Mouse (Mus musculus): ENCODE data around the gene Trafd1.
A peak's percentile ranks its signal among the peaks of the same experiment; 100 is the strongest.

Trafd1 gene

DNA sequence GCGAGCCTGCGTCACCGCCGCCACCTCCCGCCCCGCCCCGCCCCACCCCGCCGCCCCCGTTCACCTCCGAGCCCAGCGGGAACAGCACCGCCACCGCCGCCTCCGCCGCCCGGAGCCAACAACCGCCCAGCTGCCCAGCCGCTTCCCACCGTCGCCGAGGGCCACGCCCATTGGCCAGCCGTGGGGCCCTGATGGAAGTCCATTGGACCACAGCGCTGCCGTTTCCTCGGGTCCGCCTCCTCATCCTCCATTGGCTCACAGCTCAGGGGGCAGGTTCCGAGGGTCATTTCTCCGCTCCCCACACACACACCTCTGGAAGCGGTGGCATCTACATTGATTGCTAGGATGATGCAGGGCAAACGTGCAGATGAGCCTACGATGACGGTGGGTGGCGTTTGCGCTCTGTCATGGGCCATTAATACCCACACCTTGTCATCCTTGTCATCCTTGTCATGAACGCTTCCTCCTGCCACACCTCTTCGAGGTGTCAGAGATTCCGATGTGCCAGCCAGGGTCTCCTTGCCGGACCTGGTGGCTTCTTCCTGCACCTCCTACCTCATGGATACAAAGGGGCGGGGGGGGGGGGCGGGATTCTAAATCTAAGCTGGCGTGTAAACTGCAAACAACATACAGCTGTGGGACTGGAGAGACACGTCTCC, at the start of gene Trafd1:
Gene Trafd1, minus strand, starts transcription at position 172 of the 659 bp plus-strand sequence.
- peak; percentile 85 for DNase-seq (ENCODE audit: low spot score)

DNA sequence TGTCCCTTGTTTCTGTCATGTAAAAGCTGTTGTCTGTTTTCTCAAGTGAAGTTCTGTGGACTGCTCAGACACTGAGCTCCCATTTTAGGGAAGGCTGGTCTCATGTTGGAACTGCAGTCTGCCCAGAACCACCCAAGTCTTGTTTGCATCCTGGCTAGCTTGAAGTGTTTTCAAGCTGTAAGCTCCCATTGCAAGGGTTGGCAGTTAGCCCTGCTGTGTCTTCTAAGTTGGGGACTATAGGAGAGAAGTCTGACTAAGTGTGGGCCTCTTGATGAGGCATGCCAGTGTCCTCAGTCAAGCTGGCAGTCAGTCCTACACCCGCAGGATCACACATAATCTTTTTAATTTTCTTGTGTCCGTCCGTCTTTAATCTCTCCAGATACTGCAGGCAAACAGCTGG, 43.5 kb upstream of the Trafd1 start:
- no peak for DNase-seq (ENCODE audit: low spot score)

DNA sequence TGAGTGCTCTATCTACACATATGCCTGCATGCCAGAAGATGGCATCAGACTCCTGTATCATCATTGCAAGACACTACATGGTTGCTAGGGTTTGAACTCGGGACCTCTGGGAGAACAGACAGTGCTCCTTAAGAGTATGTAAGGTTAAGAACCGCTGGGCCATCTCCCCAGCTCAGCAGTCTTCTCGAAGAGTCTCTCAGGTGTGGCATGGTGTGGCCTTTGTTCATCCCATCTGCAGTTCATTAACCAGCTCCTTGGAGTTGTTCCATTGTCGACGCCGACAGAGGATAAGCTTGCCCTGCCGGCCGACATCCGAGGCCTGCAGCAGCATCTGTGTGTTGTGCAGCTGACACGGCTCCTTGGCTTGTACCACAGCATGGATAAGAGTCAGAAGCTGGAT, 37.9 kb upstream of the Trafd1 start:
- DNase-seq (ENCODE audit: low spot score) = no peak

DNA sequence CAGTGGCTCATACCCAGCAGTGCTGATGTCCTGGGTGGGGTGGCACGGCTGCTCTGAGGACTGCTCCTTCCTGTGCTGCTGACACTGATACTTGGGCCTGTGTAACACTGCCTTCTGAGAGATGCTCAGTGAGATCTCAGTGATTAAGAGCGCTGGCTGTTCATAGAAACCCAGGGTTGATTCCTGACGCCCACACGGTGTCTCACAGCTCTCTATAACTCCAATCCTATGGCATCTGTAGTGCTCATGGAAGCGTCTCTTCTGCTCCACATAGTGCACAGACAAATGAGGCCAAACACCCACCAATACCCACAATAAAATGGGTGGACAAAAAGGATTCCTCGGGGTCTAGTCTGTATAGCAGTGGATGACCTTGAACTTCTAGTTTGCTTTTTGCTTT, 37.4 kb upstream of the Trafd1 start:
- no peak for DNase-seq (ENCODE audit: low spot score)

DNA sequence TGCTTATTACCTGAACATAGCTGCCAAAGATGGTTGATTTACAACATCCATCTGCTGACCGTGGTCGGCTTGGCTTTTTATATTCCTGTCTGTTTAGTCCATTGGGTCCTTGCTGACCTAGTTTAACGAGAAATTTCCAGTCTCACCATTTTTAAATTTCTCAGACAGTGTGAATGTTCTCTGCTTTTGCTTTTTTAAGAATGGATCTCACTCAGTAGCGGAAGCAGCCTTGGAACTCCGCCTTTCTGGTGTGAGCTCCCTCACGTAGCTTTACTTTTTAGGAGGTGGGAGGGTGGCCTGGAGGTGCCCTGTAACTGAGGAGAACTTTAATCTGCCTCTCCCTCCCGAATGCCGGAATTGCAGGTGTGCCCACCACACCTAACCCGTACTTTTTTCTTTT, 35.3 kb upstream of the Trafd1 start:
- no peak for DNase-seq (ENCODE audit: low spot score)

DNA sequence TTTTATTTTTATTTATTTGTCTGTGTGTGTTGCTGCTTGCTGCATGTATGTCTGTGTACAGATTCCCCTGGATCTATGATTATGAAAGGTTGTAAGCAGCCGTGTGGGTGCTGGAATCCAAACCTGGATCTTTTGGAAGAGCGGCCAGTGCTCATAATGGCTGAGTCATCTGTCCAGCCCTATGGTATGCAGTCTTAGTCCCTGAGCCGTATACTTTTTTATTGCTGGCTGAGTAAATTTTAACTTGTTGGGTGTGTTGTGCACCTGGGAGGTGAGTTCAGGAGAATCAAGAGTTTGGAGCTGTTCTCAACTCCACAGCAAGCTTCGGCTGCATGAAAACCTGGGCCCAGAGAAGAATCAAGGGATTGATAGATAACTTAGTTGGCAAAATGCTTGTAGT, 25.5 kb upstream of the Trafd1 start:
- DNase-seq (ENCODE audit: low spot score) = no peak

DNA sequence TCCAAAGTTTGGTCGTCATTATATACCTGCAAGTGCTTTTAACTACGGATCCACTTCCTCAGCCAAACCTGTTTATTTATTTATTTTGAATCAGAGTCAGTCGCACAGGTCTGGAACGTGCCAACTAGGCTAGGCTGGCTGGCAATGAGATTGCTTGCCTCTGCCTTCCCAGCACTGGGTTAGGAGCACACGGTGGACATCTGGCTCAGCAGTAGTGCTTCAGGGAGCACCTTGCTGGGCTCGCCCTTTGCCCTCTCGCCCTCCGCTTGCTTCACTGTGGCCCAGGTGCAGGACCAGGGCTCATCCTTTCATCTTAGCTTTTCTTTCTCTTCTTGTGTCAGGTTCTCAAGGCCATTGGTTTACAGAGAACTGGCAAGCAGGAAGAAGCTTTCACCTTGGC, 22.4 kb upstream of the Trafd1 start:
- DNase-seq (ENCODE audit: low spot score) = no peak

DNA sequence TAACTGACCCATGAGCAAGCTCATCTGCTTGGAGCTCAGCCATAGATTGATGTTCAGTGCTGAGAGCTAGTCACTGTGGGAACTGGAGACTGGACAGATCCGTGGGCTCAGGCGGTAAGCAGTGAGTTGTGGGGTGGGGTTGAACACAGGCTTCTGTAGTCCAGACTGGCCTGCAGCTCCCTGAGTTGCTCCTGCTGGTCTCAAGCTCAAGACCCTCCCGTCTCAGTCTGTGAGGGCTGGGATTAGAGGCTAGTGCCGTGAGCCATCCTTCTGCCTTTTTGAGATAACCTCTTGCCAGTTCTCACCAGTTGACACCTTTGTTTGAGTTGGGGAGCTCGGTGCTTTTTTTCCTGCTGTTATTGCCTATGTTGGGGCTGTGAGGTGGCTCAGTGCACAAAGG, 15.4 kb upstream of the Trafd1 start:
- no peak for DNase-seq (ENCODE audit: low spot score)

DNA sequence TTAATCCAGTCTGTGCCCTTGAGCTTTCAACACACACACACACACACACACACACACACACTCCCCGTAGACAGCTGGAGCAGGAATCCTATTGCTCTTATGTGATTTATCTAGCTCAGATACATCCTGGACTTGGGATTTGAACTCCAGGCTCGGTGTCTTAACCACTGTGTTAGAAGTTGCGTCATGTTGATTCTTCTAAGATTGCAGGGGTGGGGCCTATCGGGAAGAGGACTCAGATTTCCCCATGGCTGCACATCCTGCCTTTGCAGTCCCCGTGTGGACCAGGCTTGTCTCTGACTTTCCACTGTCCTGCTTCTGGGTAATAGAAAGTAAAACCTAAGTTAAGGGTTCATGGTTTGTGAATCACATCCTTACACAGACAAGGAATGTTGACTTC, 14.6 kb upstream of the Trafd1 start:
- no peak for DNase-seq (ENCODE audit: low spot score)

DNA sequence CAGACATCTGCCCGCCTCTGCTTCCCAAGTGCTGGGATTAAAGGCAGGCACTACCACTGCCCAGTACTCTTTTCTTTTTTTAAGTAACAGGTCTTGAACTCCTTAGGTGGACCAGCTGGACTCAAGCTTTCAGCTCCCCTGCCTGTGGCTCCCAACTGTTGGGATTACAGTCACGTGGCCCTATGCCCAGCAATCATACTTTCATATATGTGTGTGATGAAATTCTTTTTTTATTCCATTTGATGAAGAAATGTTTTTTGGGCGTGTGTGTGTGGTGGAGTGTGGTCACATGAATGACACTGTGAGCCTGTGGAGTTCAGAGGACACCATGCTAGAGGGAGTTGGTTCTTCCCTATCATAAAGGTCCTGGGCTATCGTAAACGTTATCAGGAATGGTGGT, 14.1 kb upstream of the Trafd1 start:
- no peak for DNase-seq (ENCODE audit: low spot score)

DNA sequence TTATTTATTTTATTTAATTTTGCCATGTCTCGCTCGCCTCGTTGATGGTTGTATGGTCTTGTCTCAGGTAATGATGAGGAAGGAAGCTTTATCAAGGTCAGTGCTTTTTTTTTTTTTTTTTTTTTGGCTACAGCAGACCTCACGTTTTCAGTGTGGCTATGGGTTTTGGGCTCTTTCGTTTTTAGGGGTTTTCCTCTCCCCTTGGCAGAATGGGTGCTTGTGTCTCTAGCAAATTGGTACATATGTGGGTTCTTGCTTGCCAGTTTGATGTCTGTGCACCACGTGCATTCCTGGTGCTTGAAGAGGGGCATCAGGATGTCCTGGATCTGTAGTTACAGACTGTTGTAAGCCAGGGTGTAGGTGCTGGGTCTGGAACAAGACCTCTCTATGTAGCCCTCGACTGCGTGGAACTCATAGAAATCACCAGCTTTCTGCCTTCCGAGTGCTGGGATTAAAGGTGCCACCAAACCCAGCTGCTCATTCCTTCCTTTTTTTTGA, 13.6 kb upstream of the Trafd1 start:
- DNase-seq (ENCODE audit: low spot score) = no peak

DNA sequence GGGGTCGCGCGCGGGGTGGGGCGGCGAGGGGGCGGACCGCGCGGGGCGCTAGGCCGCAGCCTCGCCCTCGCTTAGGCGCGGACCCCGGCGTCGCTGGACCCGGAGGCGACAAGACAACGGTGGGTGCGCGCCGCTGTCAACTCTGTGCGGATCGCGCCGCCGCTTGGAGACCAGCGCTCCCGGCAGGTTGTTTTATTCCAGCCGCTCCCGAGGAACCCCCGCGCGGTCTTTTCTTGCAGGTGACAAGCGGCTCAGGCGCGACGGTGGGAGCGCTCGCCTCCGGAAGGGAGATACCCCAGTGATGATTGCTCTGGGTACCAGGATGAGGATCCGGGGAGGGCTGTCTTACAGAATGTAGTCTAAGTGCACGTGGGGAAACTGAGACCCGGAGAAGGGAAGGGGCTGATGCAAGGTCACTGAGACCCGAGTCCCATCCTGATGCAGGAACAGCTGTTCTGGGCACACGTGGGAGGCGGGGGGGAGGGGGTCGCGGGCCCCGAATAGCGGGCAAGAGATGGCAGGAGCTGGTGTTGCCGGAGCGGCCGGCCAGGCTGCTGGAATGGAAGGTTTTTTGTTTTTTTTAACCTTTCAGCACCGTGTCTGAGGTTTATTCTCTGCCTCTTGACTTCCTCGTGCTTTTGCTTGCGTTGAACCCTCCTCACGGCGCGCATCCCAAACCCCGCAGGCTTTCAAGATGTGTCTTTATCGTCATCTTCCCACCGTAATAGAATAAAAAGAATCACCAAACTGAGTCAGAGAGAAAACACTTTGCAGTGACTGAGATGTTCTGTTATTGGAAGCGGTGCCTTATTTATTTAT, 12.9 kb upstream of the Trafd1 start:
- no peak for DNase-seq (ENCODE audit: low spot score)

DNA sequence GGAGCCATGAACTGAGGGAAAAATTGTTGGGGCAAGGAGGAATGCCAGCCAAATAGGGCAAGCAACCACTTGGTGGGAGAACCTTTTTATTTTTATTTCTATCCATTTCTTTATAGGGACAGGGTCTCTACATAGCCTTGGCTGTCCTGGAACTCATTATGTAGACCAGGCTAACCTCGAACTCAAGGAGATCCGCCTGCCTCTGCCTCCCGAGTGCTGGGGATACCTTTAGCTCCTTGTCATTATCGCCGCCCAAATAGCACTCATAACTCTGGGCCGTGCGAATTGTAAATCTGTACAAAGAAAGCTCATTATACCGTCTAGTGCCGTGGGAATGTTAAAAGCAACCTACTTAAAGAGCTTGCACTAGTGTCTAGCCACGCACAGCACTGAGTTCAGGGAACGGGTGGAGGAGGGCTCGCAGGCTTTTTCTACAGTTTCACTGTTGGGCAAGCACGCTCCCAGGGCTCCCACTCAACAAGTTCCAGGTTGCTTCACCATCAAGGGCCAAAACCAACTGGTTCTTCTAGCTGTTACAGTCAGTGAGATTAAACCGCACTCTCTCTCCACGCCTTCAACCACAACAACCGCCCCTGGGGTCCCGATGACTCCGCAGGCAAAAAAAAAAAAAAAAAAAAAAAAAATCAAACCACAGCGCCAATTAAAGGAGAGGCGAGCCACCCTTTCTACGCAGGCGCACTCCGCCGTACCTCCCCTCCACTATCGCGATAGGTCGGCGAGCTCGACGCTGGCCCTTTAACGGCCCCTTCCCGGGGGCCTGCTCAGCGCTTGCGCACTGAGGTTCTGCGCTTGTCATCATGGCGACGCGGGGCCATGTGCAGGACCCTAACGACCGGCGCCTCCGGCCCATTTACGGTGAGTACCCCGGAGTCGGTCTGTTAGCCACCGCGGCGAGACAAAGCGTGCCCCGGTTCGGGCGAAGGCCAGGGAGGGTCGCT, 12.0 kb upstream of the Trafd1 start, which contains the start of gene Naa25:
Gene Naa25, plus strand, starts transcription at position 750 of the 959 bp plus-strand sequence.
- DNase-seq (ENCODE audit: low spot score) = peak; percentile 92

DNA sequence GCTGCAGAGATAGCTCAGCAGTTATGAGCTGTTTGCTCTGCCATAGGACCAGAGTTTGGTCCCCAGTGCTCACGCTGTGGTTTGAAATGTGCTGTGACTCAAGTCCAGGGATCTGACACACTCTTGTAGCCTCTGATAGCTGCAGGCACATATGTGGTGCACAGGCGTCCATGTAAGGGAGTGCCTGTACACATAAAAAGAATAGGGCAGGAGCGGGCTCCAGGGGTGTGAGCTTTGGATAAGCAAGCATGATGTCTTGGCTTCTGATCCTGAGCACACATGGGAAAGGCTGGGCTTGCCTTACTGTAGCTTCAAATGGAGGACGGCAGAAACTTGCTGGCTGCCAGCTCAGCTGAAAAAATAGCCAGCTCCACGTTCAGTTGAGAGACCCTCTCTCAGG, 10.2 kb upstream of the Trafd1 start:
- DNase-seq (ENCODE audit: low spot score) = no peak

DNA sequence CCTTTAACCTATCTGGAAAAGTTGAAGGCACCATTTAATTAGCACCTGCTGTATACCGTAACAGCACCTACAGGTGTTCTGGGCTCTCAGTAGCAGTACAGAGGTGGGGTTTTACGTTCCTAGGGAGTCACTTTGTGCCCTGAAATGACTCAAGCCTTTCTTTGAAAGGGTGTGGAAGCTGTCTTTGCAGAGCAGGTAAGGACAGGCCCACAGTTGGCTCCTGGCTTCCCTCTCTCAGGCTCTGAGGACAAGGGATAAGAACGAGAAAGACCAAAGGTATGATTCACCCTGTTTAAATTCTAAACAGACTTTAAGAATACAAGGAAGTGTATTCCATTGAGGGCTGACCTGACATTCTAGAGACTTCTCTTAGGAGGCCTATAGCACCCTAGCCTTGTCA, 8.0 kb upstream of the Trafd1 start:
- no peak for DNase-seq (ENCODE audit: low spot score)

DNA sequence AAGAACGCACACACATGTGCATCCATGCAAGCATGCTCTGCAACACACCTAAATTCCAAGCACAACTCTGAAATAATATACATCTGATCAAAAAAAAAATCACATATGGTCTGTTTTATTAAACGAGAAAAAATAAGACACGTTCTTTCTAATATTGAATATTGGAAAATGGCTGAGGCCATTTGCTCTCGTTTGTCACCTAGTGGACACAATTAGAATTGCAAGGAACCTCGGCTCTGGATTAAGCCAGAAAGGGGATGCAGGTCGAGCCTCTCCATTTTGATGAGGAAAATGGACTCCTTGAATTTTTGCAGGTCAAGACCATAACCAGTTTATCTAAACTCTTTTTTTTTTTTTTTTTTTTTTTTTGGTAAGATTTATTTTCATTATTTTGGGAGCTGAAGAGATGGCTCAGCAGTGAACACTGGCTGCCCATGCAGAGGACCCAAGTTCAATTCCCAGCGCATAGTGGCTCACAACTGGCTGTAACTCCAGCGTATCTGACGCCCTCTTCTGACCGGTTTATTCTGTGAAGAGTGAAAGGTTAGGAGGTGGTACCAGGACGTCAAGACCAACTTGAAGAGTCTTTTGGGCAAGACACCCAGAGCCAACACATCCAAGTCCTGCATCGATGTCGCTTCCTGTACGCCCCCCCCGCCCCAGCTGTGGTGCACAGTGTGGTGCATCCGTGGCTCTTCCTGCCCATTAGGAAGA, 7.4 kb upstream of the Trafd1 start:
- DNase-seq (ENCODE audit: low spot score) = no peak

DNA sequence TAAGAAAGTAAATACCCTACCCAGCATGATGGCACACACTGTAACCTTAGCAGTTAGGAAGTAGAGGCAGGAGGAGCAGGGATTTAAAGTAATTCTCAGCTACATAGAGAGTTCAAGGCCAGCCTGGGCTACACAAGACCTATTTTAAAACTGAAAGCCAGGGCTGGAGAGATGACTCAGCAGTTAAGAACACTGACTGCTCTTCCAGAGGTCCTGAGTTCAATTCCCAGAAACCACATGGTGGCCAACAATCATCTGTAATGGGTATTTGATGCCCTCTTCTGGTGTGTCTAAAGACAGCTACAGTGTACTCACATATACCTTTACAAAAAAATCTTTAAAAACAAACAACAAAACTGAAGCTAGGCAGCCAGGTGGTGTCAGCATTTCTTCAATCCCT, 4.3 kb upstream of the Trafd1 start:
- DNase-seq (ENCODE audit: low spot score) = no peak

DNA sequence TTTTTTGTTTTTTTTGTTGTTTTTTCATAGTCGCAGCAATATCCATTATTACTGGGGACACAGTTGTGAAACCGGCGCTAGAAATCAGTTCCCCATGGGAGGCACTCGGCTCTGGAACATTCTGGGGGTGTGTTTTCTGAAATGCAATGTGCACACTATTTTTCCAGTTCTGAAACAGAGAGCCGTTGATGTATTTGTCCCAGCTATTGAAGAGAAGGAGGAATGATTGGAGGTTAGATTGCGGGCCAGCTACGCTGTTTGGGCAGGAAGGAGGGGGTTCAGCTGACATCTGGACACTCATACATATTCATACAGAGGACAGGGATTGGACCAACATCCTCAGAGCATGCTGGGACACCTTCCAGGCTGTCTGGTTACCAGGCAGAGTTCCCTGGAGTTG, 3.7 kb upstream of the Trafd1 start:
- DNase-seq (ENCODE audit: low spot score) = no peak

DNA sequence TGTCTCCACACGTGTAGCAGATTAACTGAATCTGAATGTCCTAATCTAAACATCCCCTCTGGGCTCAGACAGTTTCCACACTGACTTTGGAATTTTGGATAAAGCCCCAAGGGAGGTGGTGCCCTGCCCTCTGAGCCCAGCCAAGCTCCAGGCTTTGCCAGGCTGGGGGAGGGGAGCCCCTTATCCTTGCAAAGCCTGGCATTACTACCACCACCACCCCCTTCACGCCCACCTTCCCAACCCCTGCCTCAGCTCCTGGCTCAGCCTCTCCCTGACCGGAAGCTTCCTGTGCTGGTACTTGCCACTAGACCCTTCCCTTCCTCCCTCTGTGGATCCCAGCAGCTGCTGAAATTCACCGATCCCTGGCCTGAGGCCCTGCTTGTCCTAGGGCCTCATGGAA, 1.7 kb upstream of the Trafd1 start:
- DNase-seq (ENCODE audit: low spot score) = no peak

DNA sequence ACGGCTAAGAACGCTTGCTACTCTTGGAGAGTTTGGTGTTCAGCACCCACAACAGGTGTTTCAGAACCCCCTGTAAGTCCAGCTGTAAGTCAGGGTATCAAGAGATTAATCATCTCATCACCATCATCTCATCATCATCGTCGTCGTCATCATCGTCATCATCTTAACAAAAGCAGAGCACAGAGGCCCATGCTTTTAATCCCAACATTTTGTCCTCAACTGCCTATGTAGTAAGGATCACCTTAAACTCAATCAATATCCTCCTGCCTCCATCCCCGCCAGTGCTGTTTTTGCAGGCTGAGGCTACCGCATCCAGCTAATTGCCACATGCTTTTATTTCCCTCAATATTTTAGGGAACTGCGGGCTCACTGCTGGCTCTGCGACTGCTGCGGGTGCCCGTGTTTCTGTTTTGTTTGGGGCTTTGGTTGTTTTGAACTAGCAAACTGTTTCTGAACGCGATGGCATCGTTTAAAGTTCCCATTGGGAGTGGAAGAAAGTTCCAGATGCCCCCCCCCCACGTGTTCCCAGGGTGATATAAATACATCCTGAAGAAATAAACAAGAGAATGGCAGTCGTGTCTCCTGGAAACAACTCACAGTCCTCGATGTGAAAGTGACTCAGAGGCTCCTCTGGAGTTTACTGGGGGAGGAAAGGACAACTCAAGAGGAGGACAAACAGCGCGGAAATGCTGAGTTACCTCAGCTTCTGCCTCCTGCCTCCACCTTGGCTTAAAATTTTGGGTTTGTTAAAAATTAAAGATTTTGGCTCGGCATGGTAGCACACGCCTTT, 883 bp upstream of the Trafd1 start:
- no peak for DNase-seq (ENCODE audit: low spot score)
